Mouse (Mus musculus) C2C12 (cell line): Measurements from ENCODE around the gene Mettl26.

ENCODE experiments used
- CTCF ChIP-seq: IDR thresholded peaks from one replicate; pipeline ENCODE4 v1.5.1; 2011; ENCODE audit not compliant: control insufficient read depth, insufficient read depth, insufficient read length
- MAX ChIP-seq: IDR thresholded peaks from one replicate; pipeline ENCODE4 v1.6.1; 2011; ENCODE audit warnings: mild to moderate bottlenecking, control low read depth
- MYOD1 ChIP-seq: IDR thresholded peaks from one replicate; pipeline ENCODE4 v1.6.1; 2011; ENCODE audit warnings: low read depth; ENCODE audit not compliant: control insufficient read depth, insufficient read length

DNA sequence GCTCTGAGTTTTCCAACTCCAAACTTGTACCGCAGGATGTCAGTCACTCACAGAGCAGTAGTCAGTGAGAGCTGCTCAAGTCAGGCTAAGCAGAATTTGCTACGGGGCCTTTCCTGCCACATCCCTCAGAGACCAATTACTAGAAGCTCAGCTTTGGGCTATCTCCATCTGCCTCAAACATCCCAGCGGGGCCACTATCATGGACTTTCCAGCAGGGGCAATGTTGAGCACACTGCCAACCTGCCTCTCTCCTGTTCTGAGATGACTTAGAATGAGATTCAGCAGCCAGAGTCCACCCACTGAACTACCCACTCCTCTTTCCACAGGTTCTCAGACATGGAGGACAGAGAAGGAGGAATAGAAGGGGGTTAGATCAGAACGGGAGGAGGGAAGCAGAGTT is 10.8 kb downstream of the Mettl26 start:
- no peak for TF ChIP-seq CTCF
- no peak for TF ChIP-seq MYOD1
- no peak for TF ChIP-seq MAX
